Mouse (Mus musculus): ENCODE data around the gene Adss.

DNA sequence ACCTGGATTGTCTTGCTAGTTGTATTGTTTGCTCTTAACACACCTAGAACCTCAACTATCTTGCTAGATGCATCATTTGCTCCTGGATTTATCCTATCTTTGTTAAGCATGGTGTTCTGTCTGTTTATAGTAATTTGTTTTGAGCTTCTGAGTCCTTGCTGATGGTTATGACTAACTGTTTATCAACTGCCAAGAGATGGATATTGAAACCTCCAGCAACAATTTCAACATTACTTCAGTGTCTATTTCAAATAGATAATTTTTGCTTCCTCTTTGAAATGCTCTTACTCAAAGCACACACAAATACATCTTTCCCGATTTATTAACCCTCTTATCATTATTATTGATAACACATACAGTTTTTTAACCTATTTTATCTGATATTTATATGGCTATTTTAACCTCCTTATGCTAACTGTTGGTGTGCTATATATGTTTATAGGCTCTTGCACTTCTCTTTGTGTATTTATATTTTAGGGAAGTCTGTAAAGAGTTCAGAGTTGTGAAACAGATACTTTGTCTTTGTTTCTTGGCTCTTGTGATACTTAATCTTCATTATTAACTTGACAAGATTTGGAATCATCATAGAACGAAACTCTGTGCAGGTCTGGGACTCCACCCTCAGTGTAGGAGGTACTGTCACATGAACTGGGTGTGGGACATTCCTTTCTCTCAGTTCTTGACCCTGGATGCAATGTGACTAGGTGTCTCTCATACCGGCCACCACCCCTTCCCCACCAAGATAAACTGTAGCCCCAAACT lies 82.5 kb downstream of the Adss start:
- TF ChIP-seq CTCF (IDR thresholded peaks at IDR 0.05; ENCODE audit: low read depth, low read length) = no peak
- TF ChIP-seq POLR2A (IDR thresholded peaks at IDR 0.05; ENCODE audit: borderline replicate concordance, low read depth, low read length) = no peak
